Mouse (Mus musculus): ENCODE results near the gene Col7a1.
A peak's percentile ranks its signal among the peaks of the same experiment; 100 is the strongest.

The Col7a1 gene

GRCm38 (mm10) chr9:108983209-108983608 is 29.8 kb downstream of the Col7a1 start:
- DNase-seq (ENCODE audit: extremely low read depth, low read depth): no peak

- DNase-seq (ENCODE audit: extremely low read depth, low read depth): no peak
These were observed 32.3 kb downstream of the Col7a1 start, which contains the start of gene Ucn2 for GRCm38 (mm10) chr9:108985710-108986109. TSS of gene Ucn2 (plus strand) at chr9:108986010.

- DNase-seq (ENCODE audit: extremely low read depth, low read depth): no peak
These were observed 34.4 kb downstream of the Col7a1 start for GRCm38 (mm10) chr9:108987704-108988350.

GRCm38 (mm10) chr9:108989802-108990461 is 36.5 kb downstream of the Col7a1 start:
- DNase-seq (ENCODE audit: extremely low read depth, low read depth): no peak

GRCm38 (mm10) chr9:108990462-108990820 is 37.1 kb downstream of the Col7a1 start:
- no peak for DNase-seq (ENCODE audit: extremely low read depth, low read depth)

GRCm38 (mm10) chr9:108991428-108992084 is 38.2 kb downstream of the Col7a1 start, which contains the start of gene Pfkfb4:
TSS of gene Pfkfb4 (plus strand) at chr9:108991778.
- peak; percentile 99 for DNase-seq (ENCODE audit: extremely low read depth, low read depth)

GRCm38 (mm10) chr9:108992085-108992469 is 38.7 kb downstream of the Col7a1 start:
- DNase-seq (ENCODE audit: extremely low read depth, low read depth): no peak

GRCm38 (mm10) chr9:108992620-108993361 is 39.4 kb downstream of the Col7a1 start:
- DNase-seq (ENCODE audit: extremely low read depth, low read depth): no peak

- DNase-seq (ENCODE audit: extremely low read depth, low read depth): no peak
These were observed 43.0 kb downstream of the Col7a1 start for GRCm38 (mm10) chr9:108996411-108996810.

- no peak for DNase-seq (ENCODE audit: extremely low read depth, low read depth)
These were observed 45.1 kb downstream of the Col7a1 start for GRCm38 (mm10) chr9:108998287-108999166.

- DNase-seq (ENCODE audit: extremely low read depth, low read depth): peak; percentile 85
These were observed 45.8 kb downstream of the Col7a1 start for GRCm38 (mm10) chr9:108999167-108999526.

GRCm38 (mm10) chr9:109000726-109001125 is 47.3 kb downstream of the Col7a1 start:
- DNase-seq (ENCODE audit: extremely low read depth, low read depth): peak; percentile 60

- DNase-seq (ENCODE audit: extremely low read depth, low read depth): no peak
These were observed 49.8 kb downstream of the Col7a1 start for GRCm38 (mm10) chr9:109003201-109003600.

- DNase-seq (ENCODE audit: extremely low read depth, low read depth): no peak
These were observed 53.8 kb downstream of the Col7a1 start for GRCm38 (mm10) chr9:109007025-109007780.

- DNase-seq (ENCODE audit: extremely low read depth, low read depth): no peak
These were observed 54.7 kb downstream of the Col7a1 start for GRCm38 (mm10) chr9:109008081-109008480.

- DNase-seq (ENCODE audit: extremely low read depth, low read depth): no peak
These were observed 55.7 kb downstream of the Col7a1 start for GRCm38 (mm10) chr9:109008994-109009635.

GRCm38 (mm10) chr9:109009636-109010315 is 56.4 kb downstream of the Col7a1 start:
- no peak for DNase-seq (ENCODE audit: extremely low read depth, low read depth)

- DNase-seq (ENCODE audit: extremely low read depth, low read depth): no peak
These were observed 56.9 kb downstream of the Col7a1 start for GRCm38 (mm10) chr9:109010316-109010690.

GRCm38 (mm10) chr9:109015397-109015796 is 62.0 kb downstream of the Col7a1 start:
- DNase-seq (ENCODE audit: extremely low read depth, low read depth): no peak
